Mouse (Mus musculus): ENCODE data around the gene Nlk. TPM values are rescaled to one million over a fixed set of nuclear protein-coding genes. Genes with fewer than 3 reads are reported as not detected.
"Not testable (repeated sequence)": the region's sequence is repeated elsewhere in the genome, so short reads cannot be mapped to it uniquely, and the experiment has no call there.

Gene Nlk
- polyA plus RNA-seq, 1 experiment from 2014 or later: 3.2 TPM

- Histone ChIP-seq H3K27me3 (ENCODE audit: control insufficient read depth, insufficient read depth, low read depth, low read length) (no peaks in the 10 kb centered on the region), H3K27ac (ENCODE audit: low read length) (no peak overlapping the region), H3K9ac (ENCODE audit: low read depth, low read length) (no peak overlapping the region), H3K4me3 (ENCODE audit: low read depth, low read length) (no peak overlapping the region), H3K4me2 (ENCODE audit: low read depth, low read length) (no peak overlapping the region), H3K4me1 (ENCODE audit: control insufficient read depth, low read depth, low read length) (no peaks in the 10 kb centered on the region; the same call in none of the 2 replicates), H3K9me3 (replicated peaks; ENCODE audit: control insufficient read depth, low read length) (no peaks in the 10 kb centered on the region), H3K36me3 (ENCODE audit: control insufficient read depth, insufficient read depth) (no peaks in the 10 kb centered on the region)
- 33% methylated on average over 2 of the region's 2 CpGs for WGBS (ENCODE audit: insufficient replicate concordance)
- no peak for ATAC-seq (ENCODE audit: low read depth)
These were observed 101.4 kb downstream of the Nlk start for GRCm38 (mm10) chr11:78595773-78596172.

GRCm38 (mm10) chr11:78594271-78594964 is 102.8 kb downstream of the Nlk start:
- Histone ChIP-seq H3K9ac (ENCODE audit: low read depth, low read length) (no peak overlapping the region), H3K36me3 (ENCODE audit: control insufficient read depth, insufficient read depth) (no peaks in the 10 kb centered on the region), H3K9me3 (replicated peaks; ENCODE audit: control insufficient read depth, low read length) (no peaks in the 10 kb centered on the region), H3K4me2 (ENCODE audit: low read depth, low read length) (no peak overlapping the region), H3K27me3 (ENCODE audit: control insufficient read depth, insufficient read depth, low read depth, low read length) (no peaks in the 10 kb centered on the region), H3K4me1 (ENCODE audit: control insufficient read depth, low read depth, low read length) (no peaks in the 10 kb centered on the region; the same call in 1 of the 2 replicates), H3K27ac (ENCODE audit: low read length) (no peak overlapping the region), H3K4me3 (ENCODE audit: low read depth, low read length) (no peak overlapping the region)
- no peak for ATAC-seq (ENCODE audit: low read depth)
- WGBS (ENCODE audit: insufficient replicate concordance): 58% methylated on average over 6 of the region's 6 CpGs

- not testable (repeated sequence) for H3K27ac ChIP-seq (ENCODE audit: low read length); H3K9me3 ChIP-seq (replicated peaks; ENCODE audit: control insufficient read depth, low read length); H3K9ac ChIP-seq (ENCODE audit: low read depth, low read length); H3K27me3 ChIP-seq (ENCODE audit: control insufficient read depth, insufficient read depth, low read depth, low read length); H3K4me3 ChIP-seq (ENCODE audit: low read depth, low read length); H3K36me3 ChIP-seq (ENCODE audit: control insufficient read depth, insufficient read depth); ATAC-seq (ENCODE audit: low read depth); H3K4me1 ChIP-seq (ENCODE audit: control insufficient read depth, low read depth, low read length); H3K4me2 ChIP-seq (ENCODE audit: low read depth, low read length)
- WGBS (ENCODE audit: insufficient replicate concordance): 65% methylated on average over 1 of the region's 1 CpGs
These were observed 109.5 kb downstream of the Nlk start for GRCm38 (mm10) chr11:78587677-78588076.

GRCm38 (mm10) chr11:78586099-78586498 is 111.1 kb downstream of the Nlk start:
- Histone ChIP-seq H3K4me2 (ENCODE audit: low read depth, low read length) (no peak overlapping the region), H3K4me3 (ENCODE audit: low read depth, low read length) (no peak overlapping the region), H3K9me3 (replicated peaks; ENCODE audit: control insufficient read depth, low read length) (no peaks in the 10 kb centered on the region), H3K27ac (ENCODE audit: low read length) (no peak overlapping the region), H3K9ac (ENCODE audit: low read depth, low read length) (no peak overlapping the region), H3K27me3 (ENCODE audit: control insufficient read depth, insufficient read depth, low read depth, low read length) (no peaks in the 10 kb centered on the region), H3K4me1 (ENCODE audit: control insufficient read depth, low read depth, low read length) (peaks cover 3% of the 10 kb centered on the region; the same call in 1 of the 2 replicates), H3K36me3 (ENCODE audit: control insufficient read depth, insufficient read depth) (peaks cover 3% of the 10 kb centered on the region)
- no peak for ATAC-seq (ENCODE audit: low read depth)

GRCm38 (mm10) chr11:78582848-78583247 is 114.3 kb downstream of the Nlk start:
- Histone ChIP-seq H3K4me2 (ENCODE audit: low read depth, low read length) (no peak overlapping the region), H3K27me3 (ENCODE audit: control insufficient read depth, insufficient read depth, low read depth, low read length) (no peaks in the 10 kb centered on the region), H3K4me3 (ENCODE audit: low read depth, low read length) (no peak overlapping the region), H3K9ac (ENCODE audit: low read depth, low read length) (no peak overlapping the region), H3K36me3 (ENCODE audit: control insufficient read depth, insufficient read depth) (peaks cover 3% of the 10 kb centered on the region), H3K9me3 (replicated peaks; ENCODE audit: control insufficient read depth, low read length) (no peaks in the 10 kb centered on the region), H3K4me1 (ENCODE audit: control insufficient read depth, low read depth, low read length) (peaks cover 3% of the 10 kb centered on the region; the same call in 1 of the 2 replicates), H3K27ac (ENCODE audit: low read length) (no peak overlapping the region)
- 38% methylated on average over 6 of the region's 6 CpGs for WGBS (ENCODE audit: insufficient replicate concordance)
- ATAC-seq (ENCODE audit: low read depth): no peak

- 61% methylated on average over 2 of the region's 2 CpGs for WGBS (ENCODE audit: insufficient replicate concordance)
- Histone ChIP-seq H3K27me3 (ENCODE audit: control insufficient read depth, insufficient read depth, low read depth, low read length) (no peaks in the 10 kb centered on the region), H3K9ac (ENCODE audit: low read depth, low read length) (no peak overlapping the region), H3K9me3 (replicated peaks; ENCODE audit: control insufficient read depth, low read length) (no peaks in the 10 kb centered on the region), H3K4me1 (ENCODE audit: control insufficient read depth, low read depth, low read length) (peaks cover 3% of the 10 kb centered on the region; the same call in 1 of the 2 replicates), H3K4me2 (ENCODE audit: low read depth, low read length) (no peak overlapping the region), H3K27ac (ENCODE audit: low read length) (no peak overlapping the region), H3K4me3 (ENCODE audit: low read depth, low read length) (no peak overlapping the region), H3K36me3 (ENCODE audit: control insufficient read depth, insufficient read depth) (no peaks in the 10 kb centered on the region)
- ATAC-seq (ENCODE audit: low read depth): peak; percentile 48; the same call in 1 of the 2 replicates
These were observed 122.2 kb downstream of the Nlk start for GRCm38 (mm10) chr11:78574975-78575374.

- H3K9me3 ChIP-seq (replicated peaks; ENCODE audit: control insufficient read depth, low read length): no peaks in the 10 kb centered on the region
- no peaks in the 10 kb centered on the region for H3K27me3 ChIP-seq (ENCODE audit: control insufficient read depth, insufficient read depth, low read depth, low read length)
- ATAC-seq (ENCODE audit: low read depth): no peak
- peaks cover 3% of the 10 kb centered on the region; the same call in 1 of the 2 replicates for H3K4me1 ChIP-seq (ENCODE audit: control insufficient read depth, low read depth, low read length)
- no peak overlapping the region for H3K27ac ChIP-seq (ENCODE audit: low read length)
- 57% methylated on average over 3 of the region's 3 CpGs for WGBS (ENCODE audit: insufficient replicate concordance)
- H3K4me2 ChIP-seq (ENCODE audit: low read depth, low read length): no peak overlapping the region
- no peaks in the 10 kb centered on the region for H3K36me3 ChIP-seq (ENCODE audit: control insufficient read depth, insufficient read depth)
- no peak overlapping the region for H3K9ac ChIP-seq (ENCODE audit: low read depth, low read length)
- H3K4me3 ChIP-seq (ENCODE audit: low read depth, low read length): no peak overlapping the region
These were observed 122.6 kb downstream of the Nlk start for GRCm38 (mm10) chr11:78574536-78574935.

GRCm38 (mm10) chr11:78574031-78574430 is 123.1 kb downstream of the Nlk start:
- ATAC-seq (ENCODE audit: low read depth); H3K36me3 ChIP-seq (ENCODE audit: control insufficient read depth, insufficient read depth); H3K27ac ChIP-seq (ENCODE audit: low read length); H3K4me1 ChIP-seq (ENCODE audit: control insufficient read depth, low read depth, low read length); H3K9ac ChIP-seq (ENCODE audit: low read depth, low read length); H3K4me3 ChIP-seq (ENCODE audit: low read depth, low read length); H3K9me3 ChIP-seq (replicated peaks; ENCODE audit: control insufficient read depth, low read length); H3K27me3 ChIP-seq (ENCODE audit: control insufficient read depth, insufficient read depth, low read depth, low read length); H3K4me2 ChIP-seq (ENCODE audit: low read depth, low read length): not testable (repeated sequence)
- 91% methylated on average over 3 of the region's 4 CpGs for WGBS (ENCODE audit: insufficient replicate concordance)

GRCm38 (mm10) chr11:78571854-78572253 is 125.3 kb downstream of the Nlk start:
- Histone ChIP-seq H3K4me3 (ENCODE audit: low read depth, low read length) (no peak overlapping the region), H3K9me3 (replicated peaks; ENCODE audit: control insufficient read depth, low read length) (no peaks in the 10 kb centered on the region), H3K27ac (ENCODE audit: low read length) (no peak overlapping the region), H3K36me3 (ENCODE audit: control insufficient read depth, insufficient read depth) (no peaks in the 10 kb centered on the region), H3K27me3 (ENCODE audit: control insufficient read depth, insufficient read depth, low read depth, low read length) (no peaks in the 10 kb centered on the region), H3K9ac (ENCODE audit: low read depth, low read length) (no peak overlapping the region), H3K4me2 (ENCODE audit: low read depth, low read length) (no peak overlapping the region), H3K4me1 (ENCODE audit: control insufficient read depth, low read depth, low read length) (peaks cover 3% of the 10 kb centered on the region; the same call in 1 of the 2 replicates)
- ATAC-seq (ENCODE audit: low read depth): no peak
- 39% methylated on average over 6 of the region's 6 CpGs for WGBS (ENCODE audit: insufficient replicate concordance)
